Mouse (Mus musculus) heart, postnatal 36 days (tissue): ENCODE measurements around the gene Wbp1l. TPM values are rescaled to one million over a fixed set of nuclear protein-coding genes. Genes with fewer than 3 reads are reported as not detected.
"Not testable (repeated sequence)": the region's sequence is repeated elsewhere in the genome, so short reads cannot be mapped to it uniquely, and the experiment has no call there.

Experiments
- DNase-seq, 2 experiments: peaks; one replicate each; pipeline ENCODE4 v3.0.0; 2021 to 2022
- intact Hi-C: fragments of 180-260 bp; cut with DNase I; formaldehyde crosslinking; loops from one replicate; pipeline ENCODE4 v1.15.1; 2025
- total RNA-seq, 2 experiments: library from RNA; stranded (reverse); gene quantifications; 2 replicates each; pipeline ENCODE4 v1.2.3; 2021

The Wbp1l gene
- total RNA-seq, result 10 to 100 TPM; 51.2 to 59.1 TPM

- peak; percentile 92 for DNase-seq
- intact Hi-C loops, result loop anchor here (2.0 kb wide), 2 partner anchors 24 to 46 kb away; no protein-coding TSS in a partner anchor
These were observed at the start of gene Wbp1l for GRCm38 (mm10) chr19:46598720-46599252. Gene Wbp1l (plus strand): TSS chr19:46599084.

DNA sequence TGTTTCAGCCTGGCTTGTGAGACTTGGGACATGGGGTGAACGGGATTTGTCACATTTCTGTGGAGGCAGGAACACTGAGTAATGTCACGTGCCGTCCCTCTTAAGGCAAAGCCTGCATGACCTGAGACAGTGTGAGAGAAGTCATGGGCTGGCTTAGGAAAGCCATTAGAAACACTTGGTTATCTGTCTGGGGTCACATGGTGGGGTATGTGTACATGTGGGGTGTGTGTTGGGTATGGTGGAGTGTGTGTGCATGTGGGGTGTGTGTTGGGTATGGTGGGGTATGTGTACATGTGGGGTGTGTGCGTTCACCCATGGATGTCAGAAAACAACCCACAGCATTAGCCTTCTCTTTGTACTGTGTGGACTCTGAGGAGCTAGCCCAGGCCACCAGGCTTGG lies 48.5 kb upstream of the Wbp1l start:
- no peak for DNase-seq
- intact Hi-C loops, result no loop called here

GRCm38 (mm10) chr19:46552496-46552895 lies 46.4 kb upstream of the Wbp1l start:
- intact Hi-C loops, result no loop called here
- DNase-seq, result no peak

GRCm38 (mm10) chr19:46553541-46553955 lies 45.3 kb upstream of the Wbp1l start:
- intact Hi-C loops, result no loop called here
- DNase-seq, result no peak

- no peak for DNase-seq
- intact Hi-C loops, result no loop called here
These were observed 40.9 kb upstream of the Wbp1l start for GRCm38 (mm10) chr19:46558009-46558408.

DNA sequence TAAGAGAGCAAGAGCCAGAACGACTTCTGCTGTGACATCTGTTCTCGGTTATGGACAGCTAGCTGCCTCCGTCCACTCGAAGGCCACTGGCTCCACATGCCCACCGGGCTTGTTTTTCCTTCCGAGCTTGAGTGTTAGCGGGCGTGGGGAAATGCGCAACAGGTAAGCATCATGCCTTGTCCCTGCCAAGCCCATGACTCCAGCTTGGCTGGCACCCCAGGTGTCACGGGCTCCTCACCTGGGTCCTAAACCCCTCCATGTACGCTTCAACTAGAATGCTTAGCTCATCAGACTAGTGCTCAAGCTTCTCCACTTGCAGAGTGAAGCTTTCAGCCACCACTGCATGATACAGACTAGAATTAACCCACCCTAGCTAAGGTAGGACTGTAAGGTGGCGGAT lies 40.3 kb upstream of the Wbp1l start:
- intact Hi-C loops, result no loop called here
- no peak for DNase-seq

GRCm38 (mm10) chr19:46562132-46562531 lies 36.8 kb upstream of the Wbp1l start:
- intact Hi-C loops, result loop anchor here (2.0 to 5.0 kb wide), 2 partner anchors 57 to 165 kb away; partner anchors contain the start of genes Actr1a and Sufu
- peak; percentile 58 to 68 for DNase-seq

GRCm38 (mm10) chr19:46562581-46563515 lies 36.0 kb upstream of the Wbp1l start:
- peak in 1 of 2 experiments; percentile 20 for DNase-seq
- intact Hi-C loops, result loop anchor here (2.0 to 5.0 kb wide), 2 partner anchors 58 to 166 kb away; partner anchors contain the start of genes Actr1a and Sufu

- intact Hi-C loops, result loop anchor here (2.0 to 5.0 kb wide), 2 partner anchors 59 to 166 kb away; partner anchors contain the start of genes Actr1a and Sufu
- DNase-seq, result no peak
These were observed 35.3 kb upstream of the Wbp1l start for GRCm38 (mm10) chr19:46563603-46564002.

- intact Hi-C loops, result loop anchor here (5.0 kb wide), 1 partner anchor 167 kb away; the partner anchor contains the start of genes Actr1a and Sufu
- DNase-seq, result no peak
These were observed 34.8 kb upstream of the Wbp1l start for GRCm38 (mm10) chr19:46564043-46564462.

- intact Hi-C loops, DNase-seq: not testable (repeated sequence)
These were observed 27.5 kb upstream of the Wbp1l start for GRCm38 (mm10) chr19:46571211-46571877.

DNA sequence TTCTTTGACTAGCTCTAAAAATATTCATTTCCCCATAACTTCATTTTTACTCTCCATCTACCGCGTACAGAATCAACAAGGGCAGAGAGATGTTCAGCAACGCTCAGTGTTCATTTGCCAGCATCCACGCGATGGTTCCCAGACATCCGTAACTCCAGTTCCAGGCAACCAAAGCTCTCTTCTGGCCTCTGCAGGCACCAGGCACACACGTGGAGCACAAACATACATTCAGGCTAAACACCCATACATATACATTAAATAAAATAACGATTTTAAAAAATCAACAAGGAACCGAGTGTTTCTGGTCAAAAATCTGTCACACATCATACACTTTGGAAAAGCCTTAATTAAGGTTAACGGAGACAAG lies 27.0 kb upstream of the Wbp1l start:
- intact Hi-C loops, result no loop called here
- no peak for DNase-seq

- DNase-seq, result no peak
- intact Hi-C loops, result no loop called here
These were observed 26.3 kb upstream of the Wbp1l start for GRCm38 (mm10) chr19:46572548-46572947.

DNA sequence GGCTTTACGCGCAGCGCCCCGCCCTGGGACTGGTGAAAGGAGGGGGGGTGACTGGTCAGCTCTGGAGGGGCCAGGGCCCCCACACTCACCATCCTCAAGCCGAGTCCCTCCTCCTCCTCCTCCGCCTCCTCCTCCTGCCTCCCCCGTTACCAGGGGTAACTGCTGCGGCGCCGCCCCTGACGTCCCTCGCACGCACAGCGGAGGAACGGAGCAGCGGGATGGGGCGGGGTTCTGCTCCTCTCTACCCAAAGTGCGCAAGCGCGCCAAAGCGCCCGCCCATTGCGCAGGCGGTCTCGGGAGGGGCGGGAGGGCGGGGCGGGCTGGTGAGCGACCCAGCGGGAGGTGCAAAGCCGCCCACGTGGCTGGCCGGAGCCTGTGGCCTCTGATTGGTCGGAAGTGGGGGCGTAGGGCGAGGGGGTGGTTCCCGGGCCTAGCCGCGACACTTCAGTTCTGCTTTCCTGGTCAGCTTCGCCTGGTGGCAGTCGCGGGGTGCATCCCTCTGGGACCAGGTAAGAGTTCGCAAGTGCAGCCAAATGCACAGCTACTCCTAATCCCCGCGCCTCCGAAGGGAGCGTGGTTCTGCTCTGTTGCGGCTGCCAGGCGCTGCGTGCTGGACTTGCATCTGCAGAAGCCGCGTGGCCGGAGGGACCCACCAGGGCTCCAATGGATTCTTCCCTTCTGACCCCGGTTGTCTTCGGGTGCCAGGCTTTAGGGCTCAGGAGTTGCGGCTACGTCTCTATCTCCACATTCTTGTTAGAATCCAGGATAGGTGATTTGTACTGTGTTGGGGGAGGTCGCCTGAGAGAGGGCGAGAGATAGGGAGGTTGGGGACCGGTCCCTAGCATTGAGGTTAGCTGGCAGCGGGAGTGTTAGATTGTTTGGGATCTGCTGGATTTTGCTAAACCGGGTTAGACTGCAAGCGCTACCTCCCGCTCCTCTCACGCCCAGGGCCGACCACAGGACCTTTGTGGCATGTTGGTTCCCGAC lies 25.6 kb upstream of the Wbp1l start, which contains the start of the genes Arl3 and Sfxn2:
TSS of gene Arl3 (minus strand) at position 248 of the 987 bp plus-strand sequence.
TSS of gene Sfxn2 (plus strand) at position 415 of the 987 bp plus-strand sequence.
- intact Hi-C loops, result no loop called here

GRCm38 (mm10) chr19:46573990-46574389 lies 24.9 kb upstream of the Wbp1l start:
- intact Hi-C loops, result no loop called here
- DNase-seq, result no peak

More for the DNA sequence above, 25.6 kb upstream of the Wbp1l start, which contains the start of the genes Arl3 and Sfxn2:
- DNase-seq, result peak; percentile 89 to 91

GRCm38 (mm10) chr19:46575196-46575595 lies 23.7 kb upstream of the Wbp1l start:
- no peak for DNase-seq
- intact Hi-C loops, result no loop called here

- peak; percentile 87 to 93 for DNase-seq
- intact Hi-C loops, result loop anchor here (1.0 to 5.0 kb wide), 3 partner anchors 82 to 279 kb away; no protein-coding TSS in a partner anchor
These were observed 10.9 kb upstream of the Wbp1l start for GRCm38 (mm10) chr19:46587823-46588508.

DNA sequence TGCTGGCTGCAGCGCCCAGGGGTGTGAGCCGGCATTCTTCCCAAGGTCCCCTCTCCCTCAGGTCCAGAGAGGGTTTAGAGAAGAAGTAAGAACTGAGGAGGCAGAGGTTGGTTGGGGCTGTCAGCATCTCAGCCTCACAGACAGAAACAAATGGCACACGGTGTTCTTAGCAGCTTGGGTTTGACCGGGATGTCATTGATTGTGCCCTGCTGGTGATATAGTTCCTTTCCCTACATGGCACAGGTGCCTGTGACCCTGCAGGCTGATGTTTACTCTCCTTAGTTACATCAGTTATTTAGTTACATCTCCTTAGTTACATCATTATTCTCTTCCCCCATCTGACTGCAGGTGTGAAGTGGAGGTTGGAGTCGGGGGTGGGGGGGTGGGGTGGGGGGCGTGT lies 7.3 kb upstream of the Wbp1l start:
- intact Hi-C loops, result no loop called here
- DNase-seq, result no peak
